Mouse (Mus musculus): Measurements from ENCODE around the gene Adam33. TPM values are rescaled to one million over a fixed set of nuclear protein-coding genes. Genes with fewer than 3 reads are reported as not detected.
"Not testable (repeated sequence)": the region's sequence is repeated elsewhere in the genome, so short reads cannot be mapped to it uniquely, and the experiment has no call there.

Gene Adam33
- polyA plus RNA-seq (2012; rRNA removed): 28.8 and 34.5 TPM in 2 replicates

DNA sequence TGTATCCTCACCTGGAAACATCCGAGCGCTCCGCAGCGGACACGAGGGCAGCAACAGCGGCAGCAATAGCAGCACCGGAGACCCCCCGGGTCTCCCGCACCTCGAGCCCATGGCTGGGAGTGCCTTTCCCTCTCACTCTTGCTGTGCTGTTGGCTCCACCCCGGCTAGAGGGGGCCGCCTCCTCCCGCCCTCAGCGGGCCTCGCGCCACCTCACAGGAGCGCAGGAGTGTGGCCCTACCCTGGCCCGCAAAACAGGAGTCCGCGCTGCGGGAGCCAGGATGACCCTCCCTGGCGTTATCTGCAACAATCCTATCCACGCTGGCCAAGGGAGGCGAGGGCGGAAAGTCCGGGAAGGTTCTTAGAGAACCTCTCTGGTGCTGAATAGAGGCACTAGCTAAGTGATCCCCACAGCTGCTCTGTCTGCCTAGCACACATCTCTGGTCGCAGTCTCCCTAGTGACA is at the start of gene Adam33:
Gene Adam33, minus strand, starts transcription at position 411 of the 461 bp plus-strand sequence.
- WGBS: 5% methylated on average over 22 of the region's 27 CpGs
- no peak for DNase-seq
- Histone ChIP-seq H3K4me3 (replicated peaks; ENCODE audit: extremely low read depth, low read depth, low read length) (peak within 1 kb of the TSS; percentile 25), H3K4me1 (ENCODE audit: control insufficient read depth, insufficient read depth, low read length) (no peaks in the 10 kb centered on the region; the same call in 1 of the 2 replicates)
- TF ChIP-seq POLR2A (IDR thresholded peaks at IDR 0.05; ENCODE audit: borderline replicate concordance, extremely low read depth, low read depth, low read length): no peak
- TF ChIP-seq CTCF (IDR thresholded peaks at IDR 0.05; ENCODE audit: insufficient read depth, low read length): no peak

DNA sequence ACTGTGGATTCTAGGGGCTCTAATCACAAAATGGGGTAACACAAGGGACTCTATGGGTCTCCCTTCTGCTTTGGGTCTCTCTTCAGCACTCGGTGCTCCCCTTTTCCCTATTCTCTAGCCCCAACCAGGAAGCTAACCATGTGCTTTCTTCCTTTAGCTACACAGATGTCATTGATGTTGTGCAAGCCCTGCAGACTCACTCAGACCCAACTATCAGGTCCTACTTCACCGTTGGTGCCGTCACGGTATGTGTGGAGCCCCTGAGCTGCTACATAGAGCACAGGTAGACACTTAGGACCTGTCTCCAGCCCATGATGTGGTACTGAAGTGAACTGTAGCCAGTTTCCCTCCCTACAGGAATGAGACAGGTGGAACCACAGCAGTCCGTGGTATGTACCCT is 42.4 kb upstream of the Adam33 start:
- Histone ChIP-seq H3K4me3 (replicated peaks; ENCODE audit: extremely low read depth, low read depth, low read length) (no peak overlapping the region), H3K4me1 (ENCODE audit: control insufficient read depth, insufficient read depth, low read length) (no peaks in the 10 kb centered on the region; the same call in 1 of the 2 replicates)
- no peak for TF ChIP-seq CTCF (IDR thresholded peaks at IDR 0.05; ENCODE audit: insufficient read depth, low read length)
- no peak for TF ChIP-seq POLR2A (IDR thresholded peaks at IDR 0.05; ENCODE audit: borderline replicate concordance, extremely low read depth, low read depth, low read length)
- no peak for DNase-seq
- 83% methylated on average over 5 of the region's 5 CpGs for WGBS

DNA sequence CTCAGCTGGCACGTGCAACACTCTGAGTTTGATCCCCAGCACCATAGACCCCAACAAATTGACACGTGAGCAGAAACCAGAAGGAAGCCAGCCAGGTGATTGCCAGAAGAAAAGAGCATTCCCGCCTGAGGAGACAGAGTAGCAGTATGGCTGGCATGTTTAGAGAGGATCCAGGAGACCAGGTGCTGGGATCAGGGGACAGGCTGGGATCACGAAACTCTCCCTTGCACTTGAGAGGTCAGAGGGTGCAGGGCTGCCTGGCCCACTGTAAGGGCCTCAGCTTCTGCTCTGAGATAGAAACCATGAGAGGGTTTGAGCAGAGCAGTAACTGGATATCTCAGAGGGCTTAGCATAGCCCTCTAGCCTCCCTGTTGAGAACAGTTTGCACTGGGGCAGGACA is 41.4 kb upstream of the Adam33 start:
- WGBS: 85% methylated on average over 4 of the region's 4 CpGs
- DNase-seq; H3K4me3 ChIP-seq (replicated peaks; ENCODE audit: extremely low read depth, low read depth, low read length); H3K4me1 ChIP-seq (ENCODE audit: control insufficient read depth, insufficient read depth, low read length): not testable (repeated sequence)

DNA sequence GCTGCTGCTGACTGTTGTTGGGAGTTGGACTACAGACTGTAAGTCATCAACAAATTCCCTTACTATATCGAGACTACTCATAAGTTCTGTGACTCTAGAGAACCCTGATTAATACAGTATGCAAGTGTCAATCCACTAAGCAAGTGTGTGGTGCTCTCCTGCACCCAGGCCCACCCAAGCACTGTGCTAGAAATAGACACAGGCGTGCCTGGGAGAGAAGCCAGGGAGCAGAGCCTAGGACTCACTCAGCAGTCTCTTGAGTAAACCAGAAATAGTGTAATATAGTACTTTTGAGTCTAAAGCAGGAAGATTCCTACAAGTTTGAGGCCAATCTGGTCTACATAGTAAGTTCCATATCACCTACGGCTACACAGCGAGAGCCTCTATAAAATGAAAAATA is 40.4 kb upstream of the Adam33 start:
- TF ChIP-seq POLR2A (IDR thresholded peaks at IDR 0.05; ENCODE audit: borderline replicate concordance, extremely low read depth, low read depth, low read length): no peak
- no peak for TF ChIP-seq CTCF (IDR thresholded peaks at IDR 0.05; ENCODE audit: insufficient read depth, low read length)
- 78% methylated on average over 4 of the region's 4 CpGs for WGBS
- Histone ChIP-seq H3K4me1 (ENCODE audit: control insufficient read depth, insufficient read depth, low read length) (no peaks in the 10 kb centered on the region; the same call in 1 of the 2 replicates), H3K4me3 (replicated peaks; ENCODE audit: extremely low read depth, low read depth, low read length) (no peak overlapping the region)
- no peak for DNase-seq

DNA sequence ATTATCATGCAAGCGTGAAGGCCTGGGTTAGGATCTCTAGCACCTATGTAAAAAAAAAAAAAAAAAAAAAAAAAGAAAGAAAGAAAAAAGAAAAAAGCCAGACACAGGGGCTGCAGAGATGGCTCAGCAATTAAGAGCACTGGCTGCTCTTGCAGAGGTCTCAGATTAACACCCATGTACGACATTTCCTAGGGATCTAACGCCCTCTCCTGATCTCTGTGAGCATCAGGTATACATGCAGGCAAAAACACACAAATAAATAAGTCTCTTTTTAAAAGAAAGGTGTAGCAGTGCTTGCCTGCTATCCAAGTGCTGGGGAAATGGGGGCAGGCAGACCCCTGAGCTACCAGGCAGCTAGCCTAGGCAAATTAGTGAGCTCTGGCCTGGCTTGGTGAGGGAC is 37.9 kb upstream of the Adam33 start:
- WGBS: 61% methylated on average over 3 of the region's 3 CpGs
- DNase-seq: no peak
- H3K4me3 ChIP-seq (replicated peaks; ENCODE audit: extremely low read depth, low read depth, low read length): no peak overlapping the region
- TF ChIP-seq POLR2A (IDR thresholded peaks at IDR 0.05; ENCODE audit: borderline replicate concordance, extremely low read depth, low read depth, low read length) (no peak), CTCF (IDR thresholded peaks at IDR 0.05; ENCODE audit: insufficient read depth, low read length) (no peak)
- peaks cover 3% of the 10 kb centered on the region; the same call in 1 of the 2 replicates for H3K4me1 ChIP-seq (ENCODE audit: control insufficient read depth, insufficient read depth, low read length)

DNA sequence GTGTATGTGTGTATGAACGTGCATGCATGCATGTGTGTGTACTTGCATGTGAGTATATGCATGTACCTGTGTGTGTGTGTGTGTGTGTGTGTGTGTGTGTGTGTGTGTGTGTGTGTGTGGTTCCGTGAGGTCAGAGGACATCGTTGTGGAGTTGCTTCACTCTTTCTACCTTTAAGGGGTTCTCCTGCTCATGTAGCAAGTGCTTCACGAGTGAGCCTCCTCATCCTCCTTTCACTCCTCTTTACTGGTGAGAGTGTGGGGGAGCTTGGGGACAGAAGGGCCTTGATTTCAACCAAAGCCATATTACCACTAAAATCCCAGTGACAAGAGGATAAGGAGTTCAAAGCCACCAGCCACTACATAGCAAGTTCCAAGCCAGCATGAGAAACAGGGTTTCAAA is 33.5 kb upstream of the Adam33 start:
- Histone ChIP-seq H3K4me1 (ENCODE audit: control insufficient read depth, insufficient read depth, low read length) (peaks cover 9% of the 10 kb centered on the region), H3K4me3 (replicated peaks; ENCODE audit: extremely low read depth, low read depth, low read length) (no peak overlapping the region)
- no peak for DNase-seq
- WGBS: 69% methylated on average over 4 of the region's 4 CpGs
- TF ChIP-seq CTCF (IDR thresholded peaks at IDR 0.05; ENCODE audit: insufficient read depth, low read length): no peak
- no peak for TF ChIP-seq POLR2A (IDR thresholded peaks at IDR 0.05; ENCODE audit: borderline replicate concordance, extremely low read depth, low read depth, low read length)

DNA sequence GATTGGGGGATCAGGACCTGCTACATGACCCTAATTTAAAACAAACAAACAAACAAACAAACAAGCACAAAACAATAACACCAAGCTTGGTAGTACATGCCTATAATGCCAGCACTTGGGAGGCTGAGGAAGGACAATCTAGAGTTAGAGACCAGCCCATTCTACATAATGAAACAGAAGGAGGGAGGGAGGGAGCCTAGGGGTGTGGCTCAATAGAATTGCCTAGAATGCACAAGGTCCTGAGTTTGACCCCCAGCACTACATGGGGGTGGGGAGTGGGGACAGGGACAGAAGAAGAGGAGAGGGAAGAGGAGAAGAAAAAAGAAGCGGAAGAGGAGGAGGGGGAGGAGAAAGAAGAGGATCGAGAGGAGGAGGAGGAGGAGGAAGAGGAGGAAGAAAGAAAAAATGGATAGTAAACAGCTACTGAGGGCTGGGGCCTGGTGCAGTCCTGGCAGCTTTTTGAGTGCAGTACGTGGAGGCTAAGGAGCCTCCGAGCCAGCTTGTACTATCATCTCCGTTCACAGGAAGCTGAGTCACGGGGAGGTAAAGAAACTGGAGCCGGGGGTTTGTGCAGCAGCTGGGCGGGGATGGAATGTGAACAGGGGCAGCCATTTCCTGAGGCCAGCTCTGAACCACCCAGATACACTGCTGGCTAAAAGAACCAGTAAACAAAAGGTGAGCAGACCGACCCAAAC is 32.6 kb upstream of the Adam33 start:
- TF ChIP-seq CTCF (IDR thresholded peaks at IDR 0.05; ENCODE audit: insufficient read depth, low read length) (no peak), POLR2A (IDR thresholded peaks at IDR 0.05; ENCODE audit: borderline replicate concordance, extremely low read depth, low read depth, low read length) (no peak)
- DNase-seq: peak; percentile 33
- Histone ChIP-seq H3K4me1 (ENCODE audit: control insufficient read depth, insufficient read depth, low read length) (peaks cover 9% of the 10 kb centered on the region), H3K4me3 (replicated peaks; ENCODE audit: extremely low read depth, low read depth, low read length) (no peak overlapping the region)
- WGBS: 8% methylated on average over 9 of the region's 9 CpGs

DNA sequence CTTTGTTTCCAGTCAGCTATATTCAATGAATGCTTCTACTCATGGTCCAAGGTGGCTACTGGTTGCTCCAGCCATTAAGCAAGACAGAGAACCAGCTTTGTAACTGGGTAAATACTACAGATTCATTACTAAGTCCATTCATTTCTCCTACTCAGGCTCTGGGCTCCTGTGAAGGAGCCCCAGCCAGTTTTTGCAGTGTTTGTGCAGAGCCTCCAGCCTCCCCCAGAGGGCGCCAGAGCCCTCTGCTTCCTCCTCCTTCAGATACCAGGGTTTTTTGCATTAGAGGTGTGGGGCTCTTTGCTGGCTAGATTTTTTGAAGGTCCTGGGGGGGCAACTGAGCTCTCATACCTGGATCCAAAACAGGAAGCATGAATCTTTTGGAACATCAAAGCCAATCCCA is 31.2 kb upstream of the Adam33 start:
- TF ChIP-seq CTCF (IDR thresholded peaks at IDR 0.05; ENCODE audit: insufficient read depth, low read length) (peak; percentile 89), POLR2A (IDR thresholded peaks at IDR 0.05; ENCODE audit: borderline replicate concordance, extremely low read depth, low read depth, low read length) (no peak)
- no peak overlapping the region for H3K4me3 ChIP-seq (replicated peaks; ENCODE audit: extremely low read depth, low read depth, low read length)
- peak; percentile 72 for DNase-seq
- H3K4me1 ChIP-seq (ENCODE audit: control insufficient read depth, insufficient read depth, low read length): peaks cover 9% of the 10 kb centered on the region
- 0% methylated on average over 1 of the region's 1 CpGs for WGBS

DNA sequence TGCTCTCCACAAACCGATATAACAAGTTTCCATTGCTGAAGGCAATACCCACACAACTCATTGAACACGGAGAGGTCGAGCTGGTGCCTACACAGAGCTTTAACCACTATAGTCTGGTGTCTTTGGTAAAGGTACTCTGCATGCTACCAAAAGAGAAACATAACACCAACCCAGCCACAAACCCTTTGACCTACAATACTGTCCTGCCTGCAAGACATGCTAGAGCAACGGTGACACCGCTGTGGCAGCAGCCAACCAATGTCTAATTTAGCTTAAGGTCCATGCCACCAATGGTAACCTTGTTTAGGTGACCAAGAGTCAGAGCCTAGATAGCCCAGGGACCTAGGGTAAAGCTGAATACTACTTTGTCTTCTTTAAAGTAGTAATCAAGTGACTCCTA is 30.0 kb upstream of the Adam33 start:
- TF ChIP-seq POLR2A (IDR thresholded peaks at IDR 0.05; ENCODE audit: borderline replicate concordance, extremely low read depth, low read depth, low read length): no peak
- no peak for TF ChIP-seq CTCF (IDR thresholded peaks at IDR 0.05; ENCODE audit: insufficient read depth, low read length)
- no peak overlapping the region for H3K4me3 ChIP-seq (replicated peaks; ENCODE audit: extremely low read depth, low read depth, low read length)
- no peak for DNase-seq
- H3K4me1 ChIP-seq (ENCODE audit: control insufficient read depth, insufficient read depth, low read length): peaks cover 9% of the 10 kb centered on the region
- WGBS: 81% methylated on average over 5 of the region's 5 CpGs

DNA sequence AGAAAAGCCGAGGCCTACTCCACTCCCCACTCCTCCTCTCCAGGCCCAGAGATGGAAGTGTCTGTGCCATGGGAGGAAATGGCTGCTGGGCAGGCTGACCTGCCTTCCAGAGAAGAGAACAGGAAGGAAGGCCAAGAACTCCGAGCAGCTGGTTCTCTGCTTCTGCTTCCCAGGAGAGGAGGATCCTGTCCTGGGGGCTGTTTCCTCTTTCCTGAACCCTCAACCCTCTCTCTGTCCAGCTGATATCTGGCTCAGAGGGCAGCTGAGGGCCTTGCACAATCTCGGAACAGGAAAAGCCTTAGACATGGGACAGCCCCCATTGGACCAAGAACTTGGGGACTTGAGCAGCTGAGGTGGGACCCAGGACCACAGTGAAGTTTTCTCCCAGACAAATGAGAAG is 27.2 kb upstream of the Adam33 start:
- no peak for TF ChIP-seq CTCF (IDR thresholded peaks at IDR 0.05; ENCODE audit: insufficient read depth, low read length)
- TF ChIP-seq POLR2A (IDR thresholded peaks at IDR 0.05; ENCODE audit: borderline replicate concordance, extremely low read depth, low read depth, low read length): no peak
- H3K4me3 ChIP-seq (replicated peaks; ENCODE audit: extremely low read depth, low read depth, low read length): no peak overlapping the region
- DNase-seq: no peak
- 49% methylated on average over 3 of the region's 3 CpGs for WGBS
- peaks cover 1% of the 10 kb centered on the region; the same call in 1 of the 2 replicates for H3K4me1 ChIP-seq (ENCODE audit: control insufficient read depth, insufficient read depth, low read length)

All from lung, adult 2 months (tissue).